Mouse (Mus musculus): ENCODE data around the gene Lsm7. TPM values are rescaled to one million over a fixed set of nuclear protein-coding genes. Genes with fewer than 3 reads are reported as not detected.

Gene Lsm7
- polyA plus RNA-seq, 1 experiment from 2014 or later, result 230 TPM

DNA sequence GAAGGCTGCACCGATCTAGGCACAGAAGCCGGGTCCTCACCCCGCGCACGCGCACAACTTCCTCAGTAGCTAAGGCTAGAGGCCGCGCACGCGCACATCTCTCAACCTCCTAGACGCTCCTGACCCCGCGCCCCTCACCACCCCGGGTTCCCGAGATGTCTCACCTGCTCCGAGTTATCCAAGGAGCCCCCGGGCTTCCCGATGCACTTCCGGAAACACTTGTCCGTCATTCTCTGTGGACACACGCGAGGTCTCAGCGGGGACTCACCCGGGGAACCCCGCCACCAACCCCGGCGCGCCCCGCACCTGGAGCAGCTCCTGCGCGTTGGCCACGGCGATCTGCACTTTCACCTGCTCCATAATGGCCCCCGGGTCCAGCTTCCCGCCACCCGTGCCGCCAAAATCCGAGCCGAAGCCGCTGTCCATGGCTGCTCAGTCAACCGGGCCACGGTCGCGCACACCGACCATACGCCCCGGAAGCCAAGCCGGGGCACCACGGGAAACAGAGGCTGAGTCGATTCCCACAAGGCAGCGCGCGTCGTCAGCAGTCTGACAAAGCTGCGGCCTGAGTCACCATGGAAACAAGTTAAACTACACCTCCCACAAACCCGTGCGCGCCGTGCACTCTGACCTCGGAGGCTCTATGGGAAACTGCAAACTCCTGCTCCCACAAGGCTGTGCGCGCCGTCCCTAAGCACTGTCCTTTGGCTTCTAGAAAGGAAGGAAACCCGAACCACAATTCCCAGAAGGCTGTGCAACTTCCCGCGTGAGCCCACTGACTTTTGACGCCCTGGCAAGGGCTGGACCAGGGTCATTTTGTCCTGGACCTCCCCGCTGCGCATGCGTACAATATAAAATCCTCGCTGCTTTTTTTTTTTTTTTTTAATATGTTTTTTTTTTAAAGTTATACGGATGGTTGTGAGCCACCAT lies 45.6 kb upstream of the Lsm7 start, which contains the start of gene Timm13:
Timm13 (minus strand) TSS at position 652 of the 930 bp plus-strand sequence.
- Histone ChIP-seq H3K4me1 (ENCODE audit: control insufficient read depth in 2 of 2, insufficient read depth in 2 of 2, low read length in 2 of 2) (peaks cover 6 to 25% of the 10 kb centered on the region in 2 experiments), H3K4me2 (ENCODE audit: low read length) (peak within 1 kb of the TSS; percentile 96), H3K9ac (ENCODE audit: low read length) (peak within 1 kb of the TSS; percentile 88), H3K4me3 (ENCODE audit: control insufficient read depth in 1 of 2, insufficient read depth in 1 of 2, low read depth in 1 of 2, low read length in 2 of 2) (peak within 1 kb of the TSS; percentile 86 to 95), H3K27ac (replicated peaks in 1 of 2; ENCODE audit: control insufficient read depth in 1 of 2, insufficient read depth in 1 of 2, low read depth in 2 of 2, low read length in 2 of 2) (peak within 1 kb of the TSS; percentile 66 to 73), H3K9me3 (ENCODE audit: control insufficient read depth, low read length) (no peaks in the 10 kb centered on the region), H3K36me3 (ENCODE audit: control insufficient read depth, insufficient read depth, low read length) (peaks cover 59% of the 10 kb centered on the region), H3K27me3 (ENCODE audit: control insufficient read depth, insufficient read depth, low read length) (no peaks in the 10 kb centered on the region)
- WGBS, result under 1% methylated on average over 72 of the region's 72 CpGs
- ATAC-seq (ENCODE audit: insufficient number of reproducible peaks, insufficient read depth, low FRiP score, low read depth), result peak; percentile 95

- no peak for ATAC-seq (ENCODE audit: insufficient number of reproducible peaks, insufficient read depth, low FRiP score, low read depth)
- Histone ChIP-seq H3K4me3 (ENCODE audit: control insufficient read depth in 1 of 2, insufficient read depth in 1 of 2, low read depth in 1 of 2, low read length in 2 of 2) (peak overlapping the region; percentile 86 to 95), H3K27me3 (ENCODE audit: control insufficient read depth, insufficient read depth, low read length) (no peaks in the 10 kb centered on the region), H3K9ac (ENCODE audit: low read length) (peak overlapping the region; percentile 88), H3K9me3 (ENCODE audit: control insufficient read depth, low read length) (no peaks in the 10 kb centered on the region), H3K4me1 (ENCODE audit: control insufficient read depth in 2 of 2, insufficient read depth in 2 of 2, low read length in 2 of 2) (peaks cover 6 to 25% of the 10 kb centered on the region in 2 experiments), H3K27ac (replicated peaks in 1 of 2; ENCODE audit: control insufficient read depth in 1 of 2, insufficient read depth in 1 of 2, low read depth in 2 of 2, low read length in 2 of 2) (no peak overlapping the region; a peak in 1 of 4 replicates), H3K4me2 (ENCODE audit: low read length) (peak overlapping the region; percentile 96), H3K36me3 (ENCODE audit: control insufficient read depth, insufficient read depth, low read length) (peaks cover 51% of the 10 kb centered on the region)
- WGBS, result 18% methylated on average over 25 of the region's 25 CpGs
Measured at GRCm38 (mm10) chr10:80899591-80900317, 44.7 kb upstream of the Lsm7 start.

- 0 out of 4 replicates have a peak overlapping the region, but pooled peaks of 1 of the 2 experiments have one; percentile 86 for H3K4me3 ChIP-seq (ENCODE audit: control insufficient read depth in 1 of 2, insufficient read depth in 1 of 2, low read depth in 1 of 2, low read length in 2 of 2)
- WGBS, result 89% methylated on average over 8 of the region's 8 CpGs
- H3K4me2 ChIP-seq (ENCODE audit: low read length), result no peak overlapping the region
Measured at GRCm38 (mm10) chr10:80899074-80899473, 44.1 kb upstream of the Lsm7 start.

GRCm38 (mm10) chr10:80897861-80898510 lies 43.0 kb upstream of the Lsm7 start:
- Histone ChIP-seq H3K36me3 (ENCODE audit: control insufficient read depth, insufficient read depth, low read length) (peaks cover 35% of the 10 kb centered on the region), H3K4me2 (ENCODE audit: low read length) (peak overlapping the region; percentile 50), H3K9me3 (ENCODE audit: control insufficient read depth, low read length) (no peaks in the 10 kb centered on the region), H3K27me3 (ENCODE audit: control insufficient read depth, insufficient read depth, low read length) (no peaks in the 10 kb centered on the region), H3K4me1 (ENCODE audit: control insufficient read depth in 2 of 2, insufficient read depth in 2 of 2, low read length in 2 of 2) (peaks cover 6 to 22% of the 10 kb centered on the region in 2 experiments), H3K27ac (replicated peaks in 1 of 2; ENCODE audit: control insufficient read depth in 1 of 2, insufficient read depth in 1 of 2, low read depth in 2 of 2, low read length in 2 of 2) (no peak overlapping the region), H3K4me3 (ENCODE audit: control insufficient read depth in 1 of 2, insufficient read depth in 1 of 2, low read depth in 1 of 2, low read length in 2 of 2) (0 out of 4 replicates have a peak overlapping the region, but pooled peaks of 1 of the 2 experiments have one; percentile 1), H3K9ac (ENCODE audit: low read length) (peak overlapping the region; percentile 51; the same call in 1 of the 2 replicates)
- WGBS, result 21% methylated on average over 41 of the region's 41 CpGs
- no peak for ATAC-seq (ENCODE audit: insufficient number of reproducible peaks, insufficient read depth, low FRiP score, low read depth)

More at GRCm38 (mm10) chr10:80899074-80899473, 44.1 kb upstream of the Lsm7 start:
- no peaks in the 10 kb centered on the region for H3K9me3 ChIP-seq (ENCODE audit: control insufficient read depth, low read length)
- peaks cover 44% of the 10 kb centered on the region for H3K36me3 ChIP-seq (ENCODE audit: control insufficient read depth, insufficient read depth, low read length)
- H3K4me1 ChIP-seq (ENCODE audit: control insufficient read depth in 2 of 2, insufficient read depth in 2 of 2, low read length in 2 of 2), result peaks cover 6 to 23% of the 10 kb centered on the region in 2 experiments
- no peak for ATAC-seq (ENCODE audit: insufficient number of reproducible peaks, insufficient read depth, low FRiP score, low read depth)
- no peak overlapping the region for H3K9ac ChIP-seq (ENCODE audit: low read length)
- no peak overlapping the region for H3K27ac ChIP-seq (replicated peaks in 1 of 2; ENCODE audit: control insufficient read depth in 1 of 2, insufficient read depth in 1 of 2, low read depth in 2 of 2, low read length in 2 of 2)
- no peaks in the 10 kb centered on the region for H3K27me3 ChIP-seq (ENCODE audit: control insufficient read depth, insufficient read depth, low read length)

DNA sequence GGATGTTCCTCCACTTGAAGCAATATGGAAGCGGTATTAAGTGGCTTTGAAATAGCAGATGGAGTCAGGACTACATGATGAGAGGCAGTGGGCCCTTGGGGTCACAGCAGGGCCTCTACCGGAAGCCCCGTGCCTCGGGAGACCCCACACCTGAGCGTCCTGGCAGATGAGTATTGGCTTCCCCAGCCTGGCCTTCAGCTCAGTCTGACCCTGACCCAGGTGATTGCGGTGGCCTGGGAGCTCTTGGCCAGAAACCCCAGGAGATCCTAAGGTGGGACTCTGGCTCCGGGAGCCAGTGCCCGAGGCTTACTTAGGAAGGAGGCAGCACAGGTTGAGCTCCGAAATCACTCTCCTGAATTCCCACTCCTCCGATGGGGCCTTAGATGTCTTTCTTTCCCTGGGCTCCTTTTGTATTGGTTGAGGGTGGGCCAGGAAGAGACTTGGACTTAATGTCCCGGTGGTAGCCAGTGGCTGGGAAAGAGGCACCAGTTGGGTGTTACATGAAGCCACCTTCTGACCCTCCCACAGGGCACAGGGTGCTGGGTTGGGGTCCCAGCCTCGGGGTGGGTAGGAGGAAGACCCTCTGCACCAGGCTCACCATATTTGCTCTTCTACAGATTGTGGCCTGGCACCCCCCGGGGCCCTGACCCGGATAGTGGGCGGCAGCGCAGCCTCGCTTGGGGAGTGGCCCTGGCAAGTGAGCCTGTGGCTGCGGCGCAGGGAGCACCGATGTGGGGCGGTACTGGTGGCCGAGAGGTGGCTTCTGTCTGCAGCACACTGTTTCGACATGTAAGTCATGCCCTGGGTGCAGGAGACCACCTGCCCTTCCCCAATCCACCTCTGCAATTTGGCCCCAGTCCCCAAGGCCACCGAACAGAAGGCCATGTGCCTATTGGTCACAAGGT lies 41.8 kb upstream of the Lsm7 start:
- Histone ChIP-seq H3K4me1 (ENCODE audit: control insufficient read depth in 2 of 2, insufficient read depth in 2 of 2, low read length in 2 of 2) (peaks cover 6 to 22% of the 10 kb centered on the region in 2 experiments), H3K36me3 (ENCODE audit: control insufficient read depth, insufficient read depth, low read length) (peaks cover 23% of the 10 kb centered on the region), H3K27ac (replicated peaks in 1 of 2; ENCODE audit: control insufficient read depth in 1 of 2, insufficient read depth in 1 of 2, low read depth in 2 of 2, low read length in 2 of 2) (no peak overlapping the region), H3K4me3 (ENCODE audit: control insufficient read depth in 1 of 2, insufficient read depth in 1 of 2, low read depth in 1 of 2, low read length in 2 of 2) (no peak overlapping the region), H3K9me3 (ENCODE audit: control insufficient read depth, low read length) (no peaks in the 10 kb centered on the region), H3K27me3 (ENCODE audit: control insufficient read depth, insufficient read depth, low read length) (no peaks in the 10 kb centered on the region), H3K4me2 (ENCODE audit: low read length) (no peak overlapping the region), H3K9ac (ENCODE audit: low read length) (no peak overlapping the region)
- ATAC-seq (ENCODE audit: insufficient number of reproducible peaks, insufficient read depth, low FRiP score, low read depth), result no peak
- WGBS, result 68% methylated on average over 24 of the region's 24 CpGs

DNA sequence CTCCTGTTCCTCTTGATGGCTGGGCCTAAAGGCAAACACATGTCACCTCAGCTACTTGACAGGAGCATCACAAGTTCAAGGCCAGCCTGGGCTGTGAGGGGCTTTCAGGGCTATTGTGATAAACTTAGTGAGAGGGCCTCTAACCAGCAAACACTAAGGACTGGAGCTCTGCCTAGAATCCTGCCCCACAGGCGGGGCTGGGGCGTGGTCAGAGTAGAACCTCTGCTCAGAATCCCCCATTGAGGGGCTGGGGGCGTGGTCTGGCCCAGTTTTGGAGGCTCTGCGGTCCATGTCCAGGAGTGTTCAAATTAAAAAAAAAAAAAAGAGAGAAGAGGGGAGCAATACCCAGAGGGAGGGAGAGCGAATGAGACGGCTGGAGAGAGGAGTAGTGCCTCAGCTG lies 40.7 kb upstream of the Lsm7 start:
- no peak overlapping the region for H3K27ac ChIP-seq (replicated peaks in 1 of 2; ENCODE audit: control insufficient read depth in 1 of 2, insufficient read depth in 1 of 2, low read depth in 2 of 2, low read length in 2 of 2)
- H3K9me3 ChIP-seq (ENCODE audit: control insufficient read depth, low read length), result no peaks in the 10 kb centered on the region
- no peak overlapping the region for H3K4me2 ChIP-seq (ENCODE audit: low read length)
- 76% methylated on average over 6 of the region's 6 CpGs for WGBS
- ATAC-seq (ENCODE audit: insufficient number of reproducible peaks, insufficient read depth, low FRiP score, low read depth), result no peak
- H3K4me1 ChIP-seq (ENCODE audit: control insufficient read depth in 2 of 2, insufficient read depth in 2 of 2, low read length in 2 of 2), result peaks cover 6 to 19% of the 10 kb centered on the region in 2 experiments
- H3K36me3 ChIP-seq (ENCODE audit: control insufficient read depth, insufficient read depth, low read length), result peaks cover 19% of the 10 kb centered on the region
- 0 out of 2 replicates have a peak, but pooled peaks cover 2% of the 10 kb centered on the region for H3K27me3 ChIP-seq (ENCODE audit: control insufficient read depth, insufficient read depth, low read length)
- H3K4me3 ChIP-seq (ENCODE audit: control insufficient read depth in 1 of 2, insufficient read depth in 1 of 2, low read depth in 1 of 2, low read length in 2 of 2), result no peak overlapping the region
- no peak overlapping the region for H3K9ac ChIP-seq (ENCODE audit: low read length)

Measured in heart, embryonic 14.5 days (tissue).